Mouse (Mus musculus): Measurements from ENCODE around the gene Hoxd10. TPM values are rescaled to one million over a fixed set of nuclear protein-coding genes. Genes with fewer than 3 reads are reported as not detected.
A peak's percentile ranks its signal among the peaks of the same experiment; 100 is the strongest.

Gene Hoxd10
- total and polyA plus RNA-seq, 2 experiments from 2014 or later: not detected

DNA sequence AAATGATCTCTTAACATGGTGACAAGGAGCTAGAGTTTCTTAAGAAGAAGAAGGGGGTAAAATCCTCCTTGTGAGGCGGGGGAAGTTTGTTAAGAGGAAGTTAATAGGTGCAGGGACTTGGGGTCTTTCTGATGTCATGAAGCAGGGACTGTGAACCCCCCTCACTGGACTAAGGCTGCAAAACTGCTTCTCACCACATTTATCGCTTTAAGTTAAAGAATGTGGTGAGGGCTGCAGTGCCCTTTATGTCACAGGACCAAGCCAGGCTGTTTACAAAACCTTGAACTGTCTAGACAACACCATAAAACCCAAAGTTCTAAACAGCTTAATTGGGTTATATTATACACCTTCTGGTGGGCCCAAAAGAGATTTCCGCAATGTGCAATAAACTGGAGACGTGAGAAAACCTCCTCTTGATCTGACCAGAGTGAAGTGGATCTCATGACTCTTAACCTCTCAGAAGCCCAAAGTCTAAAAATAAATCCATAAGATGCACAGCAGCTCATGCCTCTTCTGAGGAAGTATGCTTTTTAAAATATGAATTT lies 6.6 kb upstream of the Hoxd10 start:
- H3K9ac ChIP-seq (replicated peaks; ENCODE audit: low read depth, low read length): no peak overlapping the region
- no peak overlapping the region for H3K4me2 ChIP-seq (ENCODE audit: low read depth, low read length)
- no peaks in the 10 kb centered on the region for H3K9me3 ChIP-seq (replicated peaks; ENCODE audit: control insufficient read depth, low read length)
- no peaks in the 10 kb centered on the region for H3K36me3 ChIP-seq (replicated peaks; ENCODE audit: control insufficient read depth, insufficient read depth, low read length)
- TF ChIP-seq EP300 (IDR thresholded peaks at IDR 0.05; ENCODE audit: low read depth): no peak
- peaks cover 9% of the 10 kb centered on the region; the same call in 1 of the 2 replicates for H3K4me1 ChIP-seq (ENCODE audit: control insufficient read depth, insufficient read depth)
- ATAC-seq (ENCODE audit: insufficient read depth, low read depth) (no peak), DNase-seq (ENCODE audit: low spot score) (no peak)
- H3K27ac ChIP-seq (ENCODE audit: low read depth): no peak overlapping the region
- WGBS: 15% methylated on average over 4 of the region's 4 CpGs
- H3K27me3 ChIP-seq (ENCODE audit: control insufficient read depth, insufficient read depth, low read length): peaks cover 99% of the 10 kb centered on the region
- H3K4me3 ChIP-seq (ENCODE audit: low read depth, low read length): no peak overlapping the region

DNA sequence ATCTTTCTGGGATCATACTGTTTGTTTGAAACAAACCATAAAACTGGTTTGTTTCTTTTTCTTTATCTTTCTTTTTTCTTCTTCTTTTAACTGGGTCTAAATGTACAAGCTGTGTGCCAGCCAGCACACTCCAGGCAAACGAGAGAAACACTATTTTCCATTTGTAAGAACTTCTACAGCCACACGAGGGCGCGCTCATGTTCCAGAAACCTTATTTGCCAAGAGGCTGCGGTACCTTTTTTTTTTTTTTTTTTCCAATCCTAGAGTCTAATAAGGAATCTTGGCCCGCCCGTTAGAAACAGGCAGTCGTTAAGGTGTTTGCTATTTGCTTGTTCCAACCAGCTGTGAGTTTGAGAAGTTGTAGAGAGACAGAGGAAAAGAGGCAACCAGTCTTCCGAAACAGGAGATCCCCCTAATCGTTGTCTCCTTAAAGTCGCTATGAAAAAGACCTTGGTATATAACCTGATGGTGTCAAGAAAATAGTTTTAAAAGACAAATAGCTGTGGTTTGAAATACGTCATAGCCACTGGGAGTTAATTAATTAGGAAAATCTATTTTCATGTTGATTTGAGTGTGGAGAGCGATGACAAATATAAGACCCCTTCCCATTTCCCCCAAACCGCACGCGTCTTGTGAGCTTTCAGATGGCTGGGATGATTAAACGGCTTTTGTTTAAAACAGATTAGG lies 5.3 kb upstream of the Hoxd10 start:
- no peak overlapping the region for H3K4me2 ChIP-seq (ENCODE audit: low read depth, low read length)
- no peak for TF ChIP-seq EP300 (IDR thresholded peaks at IDR 0.05; ENCODE audit: low read depth)
- peak; percentile 56 for TF ChIP-seq CTCF (IDR thresholded peaks at IDR 0.05; ENCODE audit: low read depth)
- no peaks in the 10 kb centered on the region for H3K36me3 ChIP-seq (replicated peaks; ENCODE audit: control insufficient read depth, insufficient read depth, low read length)
- no peak overlapping the region for H3K27ac ChIP-seq (ENCODE audit: low read depth)
- no peak overlapping the region for H3K9ac ChIP-seq (replicated peaks; ENCODE audit: low read depth, low read length)
- H3K4me3 ChIP-seq (ENCODE audit: low read depth, low read length): no peak overlapping the region
- H3K27me3 ChIP-seq (ENCODE audit: control insufficient read depth, insufficient read depth, low read length): peaks cover 99% of the 10 kb centered on the region
- no peaks in the 10 kb centered on the region for H3K9me3 ChIP-seq (replicated peaks; ENCODE audit: control insufficient read depth, low read length)
- 7% methylated on average over 17 of the region's 17 CpGs for WGBS
- peak; percentile 69 for DNase-seq (ENCODE audit: low spot score)
- ATAC-seq (ENCODE audit: insufficient read depth, low read depth): no peak
- peaks cover 9% of the 10 kb centered on the region; the same call in 1 of the 2 replicates for H3K4me1 ChIP-seq (ENCODE audit: control insufficient read depth, insufficient read depth)

DNA sequence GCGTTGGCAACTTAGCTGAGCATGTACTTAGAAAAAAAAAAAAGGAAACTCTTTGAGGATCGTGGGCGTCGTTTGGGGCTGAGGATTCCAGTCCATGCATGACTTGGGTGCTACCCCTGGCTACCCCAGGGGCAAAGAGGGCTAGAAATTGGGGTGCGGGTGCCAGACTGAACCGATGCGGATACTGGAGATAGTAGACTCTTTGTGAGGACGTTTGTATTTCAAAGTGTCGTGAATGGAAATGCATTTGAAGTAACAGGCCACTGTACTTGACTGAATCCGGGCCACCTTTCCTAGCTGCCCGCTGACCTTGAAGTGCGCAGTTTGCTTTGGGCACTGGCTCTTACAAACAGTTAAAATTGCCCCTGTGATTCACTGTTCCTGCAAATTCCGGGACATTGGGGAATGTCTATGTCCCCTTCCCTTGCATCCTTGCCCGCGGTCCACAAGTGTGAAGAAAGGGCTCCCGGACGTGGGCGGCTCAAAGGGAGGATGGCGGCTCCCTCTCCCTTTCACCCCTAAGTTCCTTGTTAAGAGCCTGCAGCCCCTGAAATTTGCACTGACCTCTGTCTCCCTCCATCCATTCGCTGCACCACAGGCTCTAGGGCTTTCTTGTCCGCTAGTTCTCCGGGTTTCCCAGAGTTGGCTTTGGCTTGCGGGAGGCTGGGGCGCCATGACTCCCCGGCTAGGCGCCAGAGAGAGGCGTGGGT lies 4.6 kb upstream of the Hoxd10 start:
- ATAC-seq (ENCODE audit: insufficient read depth, low read depth) (no peak), DNase-seq (ENCODE audit: low spot score) (no peak)
- Histone ChIP-seq H3K4me1 (ENCODE audit: control insufficient read depth, insufficient read depth) (peaks cover 4% of the 10 kb centered on the region; the same call in 1 of the 2 replicates), H3K9me3 (replicated peaks; ENCODE audit: control insufficient read depth, low read length) (no peaks in the 10 kb centered on the region), H3K4me2 (ENCODE audit: low read depth, low read length) (no peak overlapping the region), H3K4me3 (ENCODE audit: low read depth, low read length) (0 out of 2 replicates have a peak overlapping the region, but pooled peaks have one; percentile 3), H3K36me3 (replicated peaks; ENCODE audit: control insufficient read depth, insufficient read depth, low read length) (no peaks in the 10 kb centered on the region), H3K27ac (ENCODE audit: low read depth) (no peak overlapping the region), H3K27me3 (ENCODE audit: control insufficient read depth, insufficient read depth, low read length) (peaks cover 99% of the 10 kb centered on the region), H3K9ac (replicated peaks; ENCODE audit: low read depth, low read length) (no peak overlapping the region)
- TF ChIP-seq CTCF (IDR thresholded peaks at IDR 0.05; ENCODE audit: low read depth) (no peak), EP300 (IDR thresholded peaks at IDR 0.05; ENCODE audit: low read depth) (no peak)
- WGBS: 2% methylated on average over 27 of the region's 27 CpGs

DNA sequence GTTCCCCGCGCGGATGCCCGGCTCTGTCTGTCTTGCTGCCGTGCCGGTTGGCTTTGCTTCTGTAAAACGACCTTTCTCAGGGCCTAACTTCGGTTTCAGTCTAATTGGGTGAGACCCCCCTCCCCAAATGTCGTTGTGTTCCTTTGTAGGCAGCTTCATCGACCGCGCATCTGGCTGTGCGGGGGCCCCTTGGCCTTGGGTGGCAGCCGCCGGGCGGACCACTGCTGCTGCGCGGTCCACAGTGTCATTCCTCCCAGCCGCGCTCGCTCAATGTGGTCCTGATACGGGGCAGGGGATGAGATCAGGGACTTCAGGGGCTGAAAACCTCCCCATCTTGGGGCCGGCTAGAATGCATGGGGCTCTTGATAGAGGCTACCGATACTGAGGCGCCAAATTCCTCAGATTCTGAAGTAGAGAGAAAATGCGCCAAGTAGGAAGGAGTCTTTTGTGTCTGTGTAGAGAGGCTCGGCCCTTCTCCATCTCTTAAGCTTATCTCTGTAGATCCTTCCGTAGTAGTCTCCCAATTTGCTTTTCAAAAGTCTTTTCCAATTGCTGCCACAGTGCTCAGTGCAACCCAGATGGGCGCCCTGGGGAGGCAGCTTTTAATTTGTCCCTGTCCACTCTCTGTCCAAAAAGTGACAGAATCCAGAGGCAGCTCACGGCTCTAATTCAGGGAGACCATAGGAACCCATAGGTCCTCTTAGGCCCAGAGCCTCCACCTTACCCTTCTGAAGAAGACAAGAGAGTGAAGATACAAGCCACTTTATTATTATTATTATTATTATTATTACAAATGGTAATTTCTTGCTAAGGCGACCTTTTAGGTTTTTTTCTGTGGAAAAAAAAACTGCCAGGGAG lies 3.8 kb upstream of the Hoxd10 start:
- WGBS: 2% methylated on average over 31 of the region's 31 CpGs
- peaks cover 99% of the 10 kb centered on the region for H3K27me3 ChIP-seq (ENCODE audit: control insufficient read depth, insufficient read depth, low read length)

More for the DNA sequence above, 3.8 kb upstream of the Hoxd10 start:
- no peak for TF ChIP-seq CTCF (IDR thresholded peaks at IDR 0.05; ENCODE audit: low read depth)
- no peak for TF ChIP-seq EP300 (IDR thresholded peaks at IDR 0.05; ENCODE audit: low read depth)
- Histone ChIP-seq H3K27ac (ENCODE audit: low read depth) (no peak overlapping the region), H3K36me3 (replicated peaks; ENCODE audit: control insufficient read depth, insufficient read depth, low read length) (no peaks in the 10 kb centered on the region), H3K4me2 (ENCODE audit: low read depth, low read length) (no peak overlapping the region), H3K9ac (replicated peaks; ENCODE audit: low read depth, low read length) (no peak overlapping the region), H3K4me1 (ENCODE audit: control insufficient read depth, insufficient read depth) (no peaks in the 10 kb centered on the region), H3K4me3 (ENCODE audit: low read depth, low read length) (0 out of 2 replicates have a peak overlapping the region, but pooled peaks have one; percentile 3), H3K9me3 (replicated peaks; ENCODE audit: control insufficient read depth, low read length) (no peaks in the 10 kb centered on the region)
- no peak for DNase-seq (ENCODE audit: low spot score)
- ATAC-seq (ENCODE audit: insufficient read depth, low read depth): no peak
